Mouse (Mus musculus): ENCODE data around the gene Thrb.

The Thrb gene

DNA sequence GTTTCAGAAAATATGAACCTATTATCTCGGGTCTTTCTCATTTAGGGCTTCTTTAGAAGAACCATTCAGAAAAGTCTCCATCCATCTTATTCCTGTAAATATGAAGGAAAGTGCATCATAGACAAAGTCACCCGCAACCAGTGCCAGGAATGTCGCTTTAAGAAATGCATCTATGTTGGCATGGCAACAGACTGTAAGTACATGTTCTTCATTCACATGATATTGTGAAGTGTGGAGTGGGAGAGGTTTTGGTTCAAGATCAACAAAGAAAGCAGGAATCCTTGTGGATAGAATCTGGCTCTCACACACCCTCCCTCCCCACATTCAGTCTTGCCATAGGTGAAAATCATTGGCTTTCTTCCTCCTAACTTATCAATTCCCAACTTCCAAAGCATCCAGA, 348.5 kb downstream of the Thrb start:
- ATAC-seq (ENCODE audit: insufficient number of reproducible peaks, low FRiP score, low TSS enrichment): no peak

DNA sequence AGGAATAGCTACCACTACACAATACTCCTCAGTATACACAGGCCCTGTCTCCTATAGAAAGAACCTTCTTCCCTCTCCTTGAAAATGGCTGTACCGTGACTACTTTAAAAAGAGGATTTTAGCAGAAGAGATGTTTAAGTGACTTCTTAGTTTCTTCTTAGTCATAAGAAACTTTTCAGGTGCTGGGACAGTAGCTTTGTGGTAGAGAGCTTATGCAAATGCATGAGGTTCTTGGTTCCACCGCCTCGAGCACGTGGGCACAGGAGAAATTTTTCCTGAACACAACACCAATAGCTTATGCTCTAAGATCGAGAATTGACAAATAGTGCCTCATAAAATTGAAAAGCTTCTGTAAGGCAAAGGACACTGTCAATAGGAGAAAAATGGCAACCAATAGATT, 356.5 kb downstream of the Thrb start:
- ATAC-seq (ENCODE audit: insufficient number of reproducible peaks, low FRiP score, low TSS enrichment): no peak

DNA sequence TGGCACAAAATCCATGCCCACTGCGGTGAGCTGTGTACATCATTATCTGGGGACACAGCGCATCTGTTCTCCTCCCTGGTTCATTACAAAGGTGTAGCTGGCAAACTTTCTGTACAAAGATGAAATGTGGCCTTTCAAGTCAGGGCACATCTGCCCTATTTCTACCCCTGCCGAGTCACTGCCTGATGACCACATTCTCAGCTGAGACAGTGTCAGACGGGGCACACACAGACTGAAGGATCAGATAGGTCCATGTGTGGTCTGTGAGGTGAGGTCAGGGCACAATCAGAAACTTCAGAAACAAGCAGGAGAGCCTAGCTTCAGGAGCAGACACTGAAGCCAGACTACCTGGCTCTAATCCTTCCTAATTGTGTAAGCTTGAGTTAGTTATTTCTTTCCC, 360.1 kb downstream of the Thrb start:
- ATAC-seq (ENCODE audit: insufficient number of reproducible peaks, low FRiP score, low TSS enrichment): peak; percentile 38; the same call in 1 of the 2 replicates

DNA sequence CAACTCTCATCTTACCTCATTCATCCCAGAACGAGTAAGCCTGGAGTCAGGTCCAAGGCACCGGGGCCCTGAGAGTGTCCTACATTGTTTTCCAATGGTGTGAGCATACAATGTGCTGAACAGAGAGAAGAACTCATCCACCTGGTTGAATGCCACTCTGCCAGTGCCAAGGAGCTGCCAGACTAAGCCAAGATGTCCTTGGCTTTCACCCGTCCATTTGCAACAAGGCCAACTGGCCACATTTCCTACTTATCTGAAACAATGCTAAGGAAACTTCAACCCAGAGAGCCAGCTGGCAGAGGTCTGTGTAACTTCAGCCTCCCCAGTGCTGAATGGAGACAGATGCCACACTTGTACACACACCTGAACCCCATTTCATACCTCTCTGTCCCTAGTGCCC, 360.6 kb downstream of the Thrb start:
- ATAC-seq (ENCODE audit: insufficient number of reproducible peaks, low FRiP score, low TSS enrichment): peak; percentile 45; the same call in 1 of the 2 replicates

DNA sequence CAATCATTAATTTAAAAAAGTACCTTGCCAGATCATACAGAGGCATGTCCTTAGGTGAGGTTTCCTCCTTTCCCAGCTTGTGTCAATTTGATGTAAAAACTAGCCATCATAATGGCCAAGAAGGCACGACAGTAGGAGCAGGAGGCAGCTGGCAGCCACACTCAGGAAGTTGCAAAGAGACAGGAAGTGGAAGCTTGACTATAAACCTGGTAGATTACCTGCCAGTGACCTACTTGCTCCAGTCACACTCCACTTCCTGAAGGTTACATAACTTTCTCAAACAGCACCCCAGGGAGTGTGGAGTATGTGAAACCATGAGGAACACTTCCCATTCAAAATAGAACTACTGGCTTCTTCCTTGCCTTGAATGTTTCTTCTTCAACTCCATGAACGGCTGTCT, 361.7 kb downstream of the Thrb start:
- no peak for ATAC-seq (ENCODE audit: insufficient number of reproducible peaks, low FRiP score, low TSS enrichment)

DNA sequence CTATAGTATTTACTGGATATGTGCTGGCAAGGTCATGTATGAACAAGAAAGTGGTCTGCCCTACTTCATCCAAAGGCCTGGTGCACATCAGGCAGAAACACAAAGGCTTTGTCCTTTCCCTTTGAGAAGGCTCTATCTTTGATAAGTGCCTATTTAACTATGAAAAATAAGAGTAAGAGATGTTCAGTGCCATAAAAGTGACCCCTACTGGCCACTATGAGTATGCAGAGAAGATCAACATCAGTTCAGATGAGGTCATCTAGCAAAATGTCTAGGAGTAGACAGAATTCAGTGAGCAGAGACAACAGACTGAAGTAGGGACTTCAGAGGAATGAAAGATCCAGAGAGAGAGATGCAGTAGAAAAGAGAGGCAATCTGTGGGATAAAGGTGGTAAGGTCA, 362.3 kb downstream of the Thrb start:
- no peak for ATAC-seq (ENCODE audit: insufficient number of reproducible peaks, low FRiP score, low TSS enrichment)

DNA sequence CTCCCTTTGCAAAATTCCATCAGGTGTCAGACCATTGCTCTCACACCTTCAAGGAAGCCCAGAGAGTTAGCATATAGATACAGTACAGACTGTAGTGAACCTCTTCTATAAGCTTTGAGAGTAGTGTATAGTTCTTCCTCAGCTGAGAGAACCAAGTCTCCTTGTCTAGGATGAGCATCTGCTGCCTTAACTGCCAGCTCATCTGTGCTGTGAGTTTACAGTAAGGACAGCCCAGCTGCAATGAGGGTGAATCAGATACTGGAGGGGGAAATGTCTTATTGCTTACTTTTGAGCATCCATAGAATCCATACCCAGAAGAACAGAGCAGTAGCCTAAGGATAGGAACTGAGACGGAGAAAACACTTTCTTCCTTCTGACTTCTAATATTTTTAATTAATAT, 367.8 kb downstream of the Thrb start:
- no peak for ATAC-seq (ENCODE audit: insufficient number of reproducible peaks, low FRiP score, low TSS enrichment)

DNA sequence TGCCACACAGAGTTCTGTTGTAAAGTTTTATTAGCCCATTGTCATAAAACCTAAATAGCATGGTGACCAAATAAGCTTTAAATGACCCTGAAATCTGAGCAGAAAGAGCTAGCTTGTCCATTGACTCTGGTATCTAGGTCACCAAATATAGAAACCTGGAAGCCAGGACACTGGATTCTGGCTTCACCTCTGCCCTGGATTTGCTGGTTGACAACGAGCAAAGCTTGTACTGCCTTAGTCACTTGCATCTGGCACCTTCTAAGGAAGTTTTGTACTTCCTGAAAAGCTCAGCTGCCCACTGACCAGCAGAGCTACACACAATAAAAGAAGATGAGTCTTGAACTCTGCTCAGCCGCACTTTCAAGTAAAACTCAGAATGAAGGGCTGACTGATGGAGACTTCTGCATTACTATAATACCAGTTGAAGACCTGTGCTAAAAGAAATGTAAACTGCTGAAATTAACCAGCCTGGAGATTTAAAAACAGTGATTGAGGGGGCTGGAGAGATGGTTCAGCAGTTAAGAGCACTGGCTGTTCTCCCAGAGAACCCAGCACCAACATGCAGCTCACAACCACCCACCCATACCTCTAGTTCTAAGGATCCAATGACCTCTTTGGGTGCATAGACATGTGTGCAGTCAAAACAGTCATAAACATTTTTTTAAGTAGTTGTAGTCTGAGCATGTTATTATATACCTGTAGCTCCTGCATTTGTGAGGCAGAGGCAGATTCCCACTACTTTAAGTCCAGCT, 369.3 kb downstream of the Thrb start:
- no peak for ATAC-seq (ENCODE audit: insufficient number of reproducible peaks, low FRiP score, low TSS enrichment)

DNA sequence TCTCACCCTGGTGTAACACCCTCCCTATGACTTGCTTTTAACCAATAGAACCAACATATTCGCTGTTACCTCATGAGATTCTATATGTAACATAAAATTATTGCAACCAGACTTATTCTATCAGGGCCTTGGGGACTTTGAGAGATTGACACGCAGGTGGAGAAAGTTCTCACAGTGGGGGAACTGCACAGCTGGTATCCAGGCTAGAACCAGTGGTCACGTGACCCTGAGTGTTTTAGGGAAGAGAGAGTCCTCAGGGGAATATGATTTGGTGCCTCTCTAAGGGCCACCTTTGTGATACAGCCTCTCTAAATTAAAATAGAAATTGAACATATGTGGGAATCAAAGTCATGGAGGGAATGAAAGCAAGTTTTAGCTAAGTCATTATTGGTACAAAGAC, 371.9 kb downstream of the Thrb start:
- ATAC-seq (ENCODE audit: insufficient number of reproducible peaks, low FRiP score, low TSS enrichment): no peak

DNA sequence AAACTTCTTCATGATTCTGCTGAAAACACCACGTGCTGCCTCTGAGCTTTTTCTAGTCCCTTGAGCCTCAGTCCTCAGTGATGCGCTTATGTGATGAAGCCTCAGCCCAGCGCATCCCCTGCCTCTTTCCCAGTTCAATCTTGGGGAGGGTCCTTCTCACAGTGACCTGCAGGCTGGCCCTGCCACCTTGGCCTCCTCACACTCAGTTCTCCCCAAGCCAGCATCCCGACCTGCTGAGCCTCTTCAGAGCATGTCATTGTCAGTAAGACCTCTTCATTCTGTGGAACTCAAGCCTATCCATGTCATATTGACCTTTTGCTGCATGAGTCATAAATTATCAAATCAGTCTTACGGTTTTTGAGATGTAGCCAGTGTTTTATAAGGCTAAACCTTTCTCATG, 376.5 kb downstream of the Thrb start:
- no peak for ATAC-seq (ENCODE audit: insufficient number of reproducible peaks, low FRiP score, low TSS enrichment)

DNA sequence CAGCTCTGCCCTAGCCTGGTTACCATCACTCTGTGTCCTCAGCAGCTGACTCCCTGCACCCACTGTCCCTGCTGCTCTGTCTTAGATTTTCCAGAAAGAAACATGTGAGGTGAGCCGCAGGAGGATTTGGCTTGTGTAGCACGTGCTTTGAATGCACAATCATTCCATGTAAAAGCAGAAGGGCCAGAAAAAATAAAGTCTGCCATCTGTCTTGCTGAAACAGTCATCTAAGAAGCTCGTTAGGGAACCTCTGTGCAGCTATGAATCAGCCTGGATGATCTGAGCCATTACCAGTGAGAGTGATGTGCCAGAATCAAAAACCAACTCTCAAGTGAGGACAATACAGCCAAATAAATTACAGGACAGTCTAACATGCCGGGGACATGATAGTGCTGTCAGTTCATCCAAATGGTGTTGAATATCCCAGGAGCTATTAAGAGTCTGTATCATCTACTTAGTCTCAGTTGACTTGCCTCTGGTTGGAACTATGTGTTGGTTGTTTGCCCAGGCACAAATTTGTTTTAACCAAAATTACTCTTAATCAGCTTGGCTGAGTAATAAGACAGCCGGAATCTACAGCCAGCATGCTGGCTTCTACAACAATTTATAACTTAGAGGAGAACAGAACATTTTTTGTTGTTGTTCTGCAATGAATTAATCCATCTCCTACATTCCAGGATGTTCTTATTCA, 402.2 kb downstream of the Thrb start:
- ATAC-seq (ENCODE audit: insufficient number of reproducible peaks, low FRiP score, low TSS enrichment): no peak
